Mouse (Mus musculus): Measurements from ENCODE around the gene Ptprk. TPM values are rescaled to one million over a fixed set of nuclear protein-coding genes. Genes with fewer than 3 reads are reported as not detected.

The Ptprk gene
- polyA plus RNA-seq, 1 experiment: 6.0 TPM

DNA sequence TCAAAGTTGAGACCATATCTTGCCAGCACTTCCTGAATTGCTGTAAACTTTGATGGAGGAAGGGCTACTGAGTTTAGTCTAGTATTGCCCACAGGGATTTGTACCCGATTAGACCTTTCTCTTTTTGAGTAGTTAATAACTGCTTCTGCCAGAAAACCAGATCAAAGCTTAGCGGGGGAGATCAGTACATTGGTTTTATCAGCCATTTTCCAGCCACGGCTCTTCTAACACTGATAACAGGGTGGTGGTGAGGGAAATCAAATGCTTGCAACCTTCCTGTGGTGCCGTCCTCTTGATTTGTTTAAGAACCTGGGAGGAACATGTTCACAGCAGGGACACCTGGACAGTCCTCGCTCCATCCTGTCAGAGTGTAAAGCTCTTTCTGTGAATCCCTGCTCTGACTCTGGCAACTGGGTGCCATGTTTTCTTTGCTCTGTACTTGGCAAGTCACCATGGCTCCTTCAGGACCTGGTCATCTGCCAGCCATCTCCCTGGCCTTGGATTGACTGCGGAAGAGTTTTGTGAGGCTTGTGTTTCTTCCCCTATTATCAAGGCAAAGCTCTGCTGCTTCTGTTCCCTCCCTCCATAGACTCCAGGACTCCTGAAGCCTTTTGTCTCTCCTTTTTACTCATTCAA is 231.9 kb downstream of the Ptprk start:
- 81% methylated on average over 6 of the region's 6 CpGs for WGBS

GRCm38 (mm10) chr10:28311369-28311768 is 236.7 kb downstream of the Ptprk start:
- 84% methylated on average over 1 of the region's 1 CpGs for WGBS
- Histone ChIP-seq H3K4me1 (replicated peaks; ENCODE audit: control insufficient read depth, insufficient read depth, low read length) (no peaks in the 10 kb centered on the region), H3K27ac (ENCODE audit: control insufficient read depth, insufficient read depth, low read length) (no peak overlapping the region), H3K27me3 (ENCODE audit: control insufficient read depth, insufficient read depth, low read length) (no peaks in the 10 kb centered on the region), H3K4me3 (ENCODE audit: control insufficient read depth, insufficient read depth, low read length) (no peak overlapping the region), H3K36me3 (ENCODE audit: control insufficient read depth, insufficient read depth, low read length) (no peaks in the 10 kb centered on the region)
- no peak for DNase-seq
- no peak for TF ChIP-seq POLR2A (IDR thresholded peaks at IDR 0.05; ENCODE audit: control insufficient read depth, extremely low read depth, insufficient read depth, low read length, poor library complexity)
- no peak for TF ChIP-seq CTCF (IDR thresholded peaks at IDR 0.05; ENCODE audit: borderline replicate concordance, control insufficient read depth, extremely low read depth, insufficient read depth, low read length, poor library complexity)

More for the DNA sequence above, 231.9 kb downstream of the Ptprk start:
- no peak for TF ChIP-seq CTCF (IDR thresholded peaks at IDR 0.05; ENCODE audit: borderline replicate concordance, control insufficient read depth, extremely low read depth, insufficient read depth, low read length, poor library complexity)
- no peak for TF ChIP-seq POLR2A (IDR thresholded peaks at IDR 0.05; ENCODE audit: control insufficient read depth, extremely low read depth, insufficient read depth, low read length, poor library complexity)
- no peak overlapping the region for H3K4me3 ChIP-seq (ENCODE audit: control insufficient read depth, insufficient read depth, low read length)
- DNase-seq: no peak
- no peaks in the 10 kb centered on the region for H3K4me1 ChIP-seq (replicated peaks; ENCODE audit: control insufficient read depth, insufficient read depth, low read length)
- no peak overlapping the region for H3K27ac ChIP-seq (ENCODE audit: control insufficient read depth, insufficient read depth, low read length)
- no peaks in the 10 kb centered on the region for H3K27me3 ChIP-seq (ENCODE audit: control insufficient read depth, insufficient read depth, low read length)
- no peaks in the 10 kb centered on the region for H3K36me3 ChIP-seq (ENCODE audit: control insufficient read depth, insufficient read depth, low read length)

DNA sequence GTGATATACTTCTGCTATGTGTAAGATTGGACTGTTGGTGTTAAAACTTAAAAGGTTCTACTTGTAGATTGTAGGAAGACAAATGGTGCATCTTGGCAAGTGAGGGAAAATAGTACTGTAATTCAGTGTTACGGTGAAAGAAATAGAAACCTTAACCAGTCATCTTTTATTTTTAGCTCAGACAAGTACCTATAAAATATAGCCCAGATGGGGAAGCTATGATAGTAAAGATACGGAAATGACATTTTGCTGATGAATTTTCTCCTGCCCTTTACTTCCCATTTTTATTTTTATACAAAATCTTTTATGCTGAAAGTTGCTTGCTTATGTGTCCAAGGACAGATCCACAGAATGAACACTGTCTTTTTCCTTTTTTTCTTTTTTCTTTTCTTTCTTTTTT is 248.4 kb downstream of the Ptprk start:
- Histone ChIP-seq H3K36me3 (ENCODE audit: control insufficient read depth, insufficient read depth, low read length) (no peaks in the 10 kb centered on the region), H3K27me3 (ENCODE audit: control insufficient read depth, insufficient read depth, low read length) (no peaks in the 10 kb centered on the region), H3K4me3 (ENCODE audit: control insufficient read depth, insufficient read depth, low read length) (no peak overlapping the region), H3K4me1 (replicated peaks; ENCODE audit: control insufficient read depth, insufficient read depth, low read length) (no peaks in the 10 kb centered on the region), H3K27ac (ENCODE audit: control insufficient read depth, insufficient read depth, low read length) (no peak overlapping the region)
- WGBS: 45% methylated on average over 2 of the region's 2 CpGs
- no peak for DNase-seq
- TF ChIP-seq CTCF (IDR thresholded peaks at IDR 0.05; ENCODE audit: borderline replicate concordance, control insufficient read depth, extremely low read depth, insufficient read depth, low read length, poor library complexity) (no peak), POLR2A (IDR thresholded peaks at IDR 0.05; ENCODE audit: control insufficient read depth, extremely low read depth, insufficient read depth, low read length, poor library complexity) (no peak)

- no peak for DNase-seq
- Histone ChIP-seq H3K4me3 (ENCODE audit: control insufficient read depth, insufficient read depth, low read length) (no peak overlapping the region), H3K4me1 (replicated peaks; ENCODE audit: control insufficient read depth, insufficient read depth, low read length) (no peaks in the 10 kb centered on the region), H3K27me3 (ENCODE audit: control insufficient read depth, insufficient read depth, low read length) (no peaks in the 10 kb centered on the region), H3K36me3 (ENCODE audit: control insufficient read depth, insufficient read depth, low read length) (no peaks in the 10 kb centered on the region), H3K27ac (ENCODE audit: control insufficient read depth, insufficient read depth, low read length) (no peak overlapping the region)
- WGBS: 96% methylated on average over 5 of the region's 5 CpGs
- TF ChIP-seq CTCF (IDR thresholded peaks at IDR 0.05; ENCODE audit: borderline replicate concordance, control insufficient read depth, extremely low read depth, insufficient read depth, low read length, poor library complexity): no peak
Observed at GRCm38 (mm10) chr10:28335232-28335631, 260.6 kb downstream of the Ptprk start.

- Histone ChIP-seq H3K27me3 (ENCODE audit: control insufficient read depth, insufficient read depth, low read length) (no peaks in the 10 kb centered on the region), H3K27ac (ENCODE audit: control insufficient read depth, insufficient read depth, low read length) (no peak overlapping the region), H3K36me3 (ENCODE audit: control insufficient read depth, insufficient read depth, low read length) (no peaks in the 10 kb centered on the region), H3K4me1 (replicated peaks; ENCODE audit: control insufficient read depth, insufficient read depth, low read length) (no peaks in the 10 kb centered on the region), H3K4me3 (ENCODE audit: control insufficient read depth, insufficient read depth, low read length) (no peak overlapping the region)
- DNase-seq: no peak
- 94% methylated on average over 5 of the region's 5 CpGs for WGBS
- no peak for TF ChIP-seq CTCF (IDR thresholded peaks at IDR 0.05; ENCODE audit: borderline replicate concordance, control insufficient read depth, extremely low read depth, insufficient read depth, low read length, poor library complexity)
- TF ChIP-seq POLR2A (IDR thresholded peaks at IDR 0.05; ENCODE audit: control insufficient read depth, extremely low read depth, insufficient read depth, low read length, poor library complexity): no peak
Observed at GRCm38 (mm10) chr10:28338536-28338935, 263.9 kb downstream of the Ptprk start.

GRCm38 (mm10) chr10:28345196-28345681 is 270.6 kb downstream of the Ptprk start:
- no peaks in the 10 kb centered on the region for H3K27me3 ChIP-seq (ENCODE audit: control insufficient read depth, insufficient read depth, low read length)
- H3K36me3 ChIP-seq (ENCODE audit: control insufficient read depth, insufficient read depth, low read length): no peaks in the 10 kb centered on the region
- no peak overlapping the region for H3K4me3 ChIP-seq (ENCODE audit: control insufficient read depth, insufficient read depth, low read length)
- TF ChIP-seq POLR2A (IDR thresholded peaks at IDR 0.05; ENCODE audit: control insufficient read depth, extremely low read depth, insufficient read depth, low read length, poor library complexity) (no peak), CTCF (IDR thresholded peaks at IDR 0.05; ENCODE audit: borderline replicate concordance, control insufficient read depth, extremely low read depth, insufficient read depth, low read length, poor library complexity) (no peak)
- no peak for DNase-seq
- H3K4me1 ChIP-seq (replicated peaks; ENCODE audit: control insufficient read depth, insufficient read depth, low read length): no peaks in the 10 kb centered on the region
- no peak overlapping the region for H3K27ac ChIP-seq (ENCODE audit: control insufficient read depth, insufficient read depth, low read length)
- 98% methylated on average over 8 of the region's 8 CpGs for WGBS

GRCm38 (mm10) chr10:28365291-28365690 is 290.7 kb downstream of the Ptprk start:
- WGBS: 97% methylated on average over 6 of the region's 6 CpGs
- no peaks in the 10 kb centered on the region for H3K4me1 ChIP-seq (replicated peaks; ENCODE audit: control insufficient read depth, insufficient read depth, low read length)
- no peak for DNase-seq
- no peaks in the 10 kb centered on the region for H3K36me3 ChIP-seq (ENCODE audit: control insufficient read depth, insufficient read depth, low read length)
- no peak overlapping the region for H3K4me3 ChIP-seq (ENCODE audit: control insufficient read depth, insufficient read depth, low read length)
- no peak overlapping the region for H3K27ac ChIP-seq (ENCODE audit: control insufficient read depth, insufficient read depth, low read length)
- TF ChIP-seq POLR2A (IDR thresholded peaks at IDR 0.05; ENCODE audit: control insufficient read depth, extremely low read depth, insufficient read depth, low read length, poor library complexity) (no peak), CTCF (IDR thresholded peaks at IDR 0.05; ENCODE audit: borderline replicate concordance, control insufficient read depth, extremely low read depth, insufficient read depth, low read length, poor library complexity) (no peak)
- no peaks in the 10 kb centered on the region for H3K27me3 ChIP-seq (ENCODE audit: control insufficient read depth, insufficient read depth, low read length)
